Mouse (Mus musculus): ENCODE results near the gene Foxc1. TPM values are rescaled to one million over a fixed set of nuclear protein-coding genes. Genes with fewer than 3 reads are reported as not detected.

Foxc1 gene
- total and polyA plus RNA-seq, 2 experiments, result 0.05 to 0.09 TPM

GRCm38 (mm10) chr13:31793163-31793562 lies 13.3 kb upstream of the Foxc1 start:
- H3K27me3 ChIP-seq (ENCODE audit: control insufficient read depth, insufficient read depth, low read length), result peaks cover 3% of the 10 kb centered on the region
- DNase-seq (ENCODE audit: extremely low read depth, low read depth, low spot score), result no peak
- TF ChIP-seq CTCF (IDR thresholded peaks at IDR 0.05; ENCODE audit: low read depth, low read length), result no peak
- TF ChIP-seq POLR2A (IDR thresholded peaks at IDR 0.05; ENCODE audit: extremely low read depth, insufficient read depth, low read length), result no peak
- WGBS, result 32% methylated on average over 5 of the region's 5 CpGs
- no peaks in the 10 kb centered on the region for H3K79me2 ChIP-seq (ENCODE audit: control insufficient read depth, insufficient read depth, low read length)
- no peak overlapping the region for H3K27ac ChIP-seq (replicated peaks; ENCODE audit: insufficient read depth, low read depth, low read length)
- H3K9ac ChIP-seq (ENCODE audit: low read depth, low read length), result no peak overlapping the region
- H3K4me1 ChIP-seq (ENCODE audit: control insufficient read depth, insufficient read depth, low read length), result no peaks in the 10 kb centered on the region
- no peaks in the 10 kb centered on the region for H3K36me3 ChIP-seq (ENCODE audit: control insufficient read depth, insufficient read depth, low read length)
- no peak overlapping the region for H3K4me3 ChIP-seq (ENCODE audit: insufficient read depth, low read depth, low read length)

- no peak for DNase-seq (ENCODE audit: extremely low read depth, low read depth, low spot score)
- Histone ChIP-seq H3K4me3 (ENCODE audit: insufficient read depth, low read depth, low read length) (no peak overlapping the region), H3K9ac (ENCODE audit: low read depth, low read length) (no peak overlapping the region), H3K36me3 (ENCODE audit: control insufficient read depth, insufficient read depth, low read length) (no peaks in the 10 kb centered on the region), H3K4me1 (ENCODE audit: control insufficient read depth, insufficient read depth, low read length) (peaks cover 6% of the 10 kb centered on the region; the same call in 1 of the 2 replicates), H3K27me3 (ENCODE audit: control insufficient read depth, insufficient read depth, low read length) (peaks cover 15% of the 10 kb centered on the region), H3K27ac (replicated peaks; ENCODE audit: insufficient read depth, low read depth, low read length) (no peak overlapping the region), H3K79me2 (ENCODE audit: control insufficient read depth, insufficient read depth, low read length) (no peaks in the 10 kb centered on the region)
- TF ChIP-seq CTCF (IDR thresholded peaks at IDR 0.05; ENCODE audit: low read depth, low read length), result no peak
- 67% methylated on average over 10 of the region's 10 CpGs for WGBS
Observed at GRCm38 (mm10) chr13:31797346-31797745, 9.1 kb upstream of the Foxc1 start.

GRCm38 (mm10) chr13:31798075-31798474 lies 8.4 kb upstream of the Foxc1 start:
- DNase-seq (ENCODE audit: extremely low read depth, low read depth, low spot score), result no peak
- Histone ChIP-seq H3K4me3 (ENCODE audit: insufficient read depth, low read depth, low read length) (no peak overlapping the region), H3K4me1 (ENCODE audit: control insufficient read depth, insufficient read depth, low read length) (peaks cover 6% of the 10 kb centered on the region; the same call in 1 of the 2 replicates), H3K27ac (replicated peaks; ENCODE audit: insufficient read depth, low read depth, low read length) (no peak overlapping the region), H3K27me3 (ENCODE audit: control insufficient read depth, insufficient read depth, low read length) (peaks cover 15% of the 10 kb centered on the region), H3K36me3 (ENCODE audit: control insufficient read depth, insufficient read depth, low read length) (no peaks in the 10 kb centered on the region), H3K9ac (ENCODE audit: low read depth, low read length) (no peak overlapping the region), H3K79me2 (ENCODE audit: control insufficient read depth, insufficient read depth, low read length) (no peaks in the 10 kb centered on the region)
- TF ChIP-seq POLR2A (IDR thresholded peaks at IDR 0.05; ENCODE audit: extremely low read depth, insufficient read depth, low read length) (no peak), CTCF (IDR thresholded peaks at IDR 0.05; ENCODE audit: low read depth, low read length) (no peak)
- WGBS, result 35% methylated on average over 9 of the region's 9 CpGs

- Histone ChIP-seq H3K79me2 (ENCODE audit: control insufficient read depth, insufficient read depth, low read length) (no peaks in the 10 kb centered on the region), H3K36me3 (ENCODE audit: control insufficient read depth, insufficient read depth, low read length) (no peaks in the 10 kb centered on the region), H3K4me3 (ENCODE audit: insufficient read depth, low read depth, low read length) (no peak overlapping the region), H3K4me1 (ENCODE audit: control insufficient read depth, insufficient read depth, low read length) (peaks cover 7% of the 10 kb centered on the region; the same call in 1 of the 2 replicates), H3K9ac (ENCODE audit: low read depth, low read length) (no peak overlapping the region), H3K27me3 (ENCODE audit: control insufficient read depth, insufficient read depth, low read length) (peaks cover 18% of the 10 kb centered on the region), H3K27ac (replicated peaks; ENCODE audit: insufficient read depth, low read depth, low read length) (no peak overlapping the region)
- TF ChIP-seq CTCF (IDR thresholded peaks at IDR 0.05; ENCODE audit: low read depth, low read length) (peak; percentile 89), POLR2A (IDR thresholded peaks at IDR 0.05; ENCODE audit: extremely low read depth, insufficient read depth, low read length) (no peak)
- WGBS, result 2% methylated on average over 43 of the region's 43 CpGs
- DNase-seq (ENCODE audit: extremely low read depth, low read depth, low spot score), result no peak
Observed at GRCm38 (mm10) chr13:31800581-31801576, 5.6 kb upstream of the Foxc1 start.

- no peak overlapping the region for H3K9ac ChIP-seq (ENCODE audit: low read depth, low read length)
- no peaks in the 10 kb centered on the region for H3K79me2 ChIP-seq (ENCODE audit: control insufficient read depth, insufficient read depth, low read length)
- H3K36me3 ChIP-seq (ENCODE audit: control insufficient read depth, insufficient read depth, low read length), result no peaks in the 10 kb centered on the region
- TF ChIP-seq POLR2A (IDR thresholded peaks at IDR 0.05; ENCODE audit: extremely low read depth, insufficient read depth, low read length) (no peak), CTCF (IDR thresholded peaks at IDR 0.05; ENCODE audit: low read depth, low read length) (no peak)
- H3K27ac ChIP-seq (replicated peaks; ENCODE audit: insufficient read depth, low read depth, low read length), result no peak overlapping the region
- 6% methylated on average over 25 of the region's 25 CpGs for WGBS
- H3K27me3 ChIP-seq (ENCODE audit: control insufficient read depth, insufficient read depth, low read length), result peaks cover 26% of the 10 kb centered on the region
- peaks cover 10% of the 10 kb centered on the region for H3K4me1 ChIP-seq (ENCODE audit: control insufficient read depth, insufficient read depth, low read length)
- no peak overlapping the region for H3K4me3 ChIP-seq (ENCODE audit: insufficient read depth, low read depth, low read length)
- DNase-seq (ENCODE audit: extremely low read depth, low read depth, low spot score), result no peak
Observed at GRCm38 (mm10) chr13:31801703-31802305, 4.6 kb upstream of the Foxc1 start.

Measured in liver, adult 2 months (tissue).